Mouse (Mus musculus) lung, postnatal 0 days (tissue): ENCODE results near the gene Smtn.

Source experiments
- CTCF ChIP-seq: IDR thresholded peaks from 2 replicates; pipeline ENCODE4 v1.5.1; 2016; ENCODE audit warnings: antibody characterized with exemption, mild to moderate bottlenecking
- EP300 ChIP-seq: IDR thresholded peaks from 2 replicates; pipeline ENCODE4 v1.6.1; 2016; ENCODE audit warnings: antibody characterized with exemption, mild to moderate bottlenecking, control low read depth

DNA sequence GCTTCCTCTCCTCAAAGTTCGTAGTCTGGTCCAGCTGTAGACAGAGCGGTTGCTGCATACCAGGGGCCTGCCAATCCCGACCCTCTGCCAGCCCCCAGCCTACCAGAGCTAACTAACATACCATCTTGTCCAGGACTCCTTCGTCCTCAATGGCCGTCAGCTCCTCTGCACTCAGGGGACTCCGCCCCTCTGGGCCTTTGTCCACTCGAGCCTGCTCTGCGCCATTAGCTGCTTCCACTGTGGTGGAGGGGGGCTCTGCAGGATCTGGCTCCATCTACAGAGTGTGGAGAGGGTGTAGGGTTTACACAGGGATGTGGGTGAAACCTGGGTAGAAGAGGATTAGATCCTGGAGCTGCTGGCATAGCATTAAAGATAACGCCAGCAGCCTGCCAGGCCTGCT lies 14.2 kb downstream of the Smtn start:
- no peak for TF ChIP-seq CTCF
- no peak for TF ChIP-seq EP300
